ENCODE assay signal across 20 mouse cellular contexts in genomic region chr5:115571086-115571485, GRCm38 (mm10). TPM values are rescaled to one million over a fixed set of nuclear protein-coding genes. Genes with fewer than 3 reads are reported as not detected.
DNase-seq lines count a peak whose midpoint lies in the region; ATAC-seq and TF ChIP-seq lines count a peak whose summit lies in the region.
"Had no signal": no experiment of that assay in that cellular context is flagged by ENCODE, and none has a peak within 500 bp of the region (broad histone marks: within the 10 kb centered on the region; RNA-seq: fewer than 3 reads in every experiment).

No protein-coding gene starts in this region.

- no peak overlapping the region for H3K9ac ChIP-seq in hindbrain, embryonic 14.5 days
- H3K9ac ChIP-seq: hindbrain, embryonic 13.5 days; neural tube, embryonic 15.5 days had no signal

- no peak overlapping the region for H3K27ac ChIP-seq in hindbrain, embryonic 14.5 days
- H3K27ac ChIP-seq: hindbrain, embryonic 13.5 days; neural tube, embryonic 15.5 days had no signal

- peak; percentile 93 for DNase-seq in brain, adult 2 months (ENCODE audit: low read depth, low spot score)
- DNase-seq in brain, embryonic 14.5 days (ENCODE audit: low read depth), result peak; percentile 2
- DNase-seq in layer of hippocampus, adult 8-10 months (ENCODE audit: low spot score in 2 of 2), result peak; percentile 62 to 70
- peak; percentile 65 to 76 for DNase-seq in left cerebral cortex, postnatal 36 days (ENCODE audit: low spot score in 2 of 2)
- no peak for DNase-seq in cerebellum, postnatal 25 days
- DNase-seq in hindbrain, embryonic 14.5 days (ENCODE audit: low spot score), result no peak
- no peak for DNase-seq in adrenal gland, adult 18-20 months (ENCODE audit: low spot score in 2 of 2)
- DNase-seq: adrenal gland, postnatal 14 days; cerebellum, postnatal 14 days; kidney, adult 8-10 months; lung, adult 18-20 months; lung, postnatal 4 days; retina, postnatal 1 day had no signal

- intact Hi-C loops in left cerebral cortex, postnatal 36 days (cut with DNase I), result loop anchor here (10.0 kb wide), 1 partner anchor 164 kb away; the partner anchor contains the start of gene Bicdl1

- H3K9me3 ChIP-seq in hindbrain, embryonic 14.5 days (ENCODE audit: control insufficient read depth, low read length), result no peaks in the 10 kb centered on the region
- H3K9me3 ChIP-seq: hindbrain, embryonic 13.5 days; neural tube, embryonic 15.5 days had no signal

- no peak for ATAC-seq in hindbrain, embryonic 14.5 days (ENCODE audit: low FRiP score)
- ATAC-seq: CD4-positive, CD25-positive, alpha-beta regulatory T cell, adult 4 months; forebrain, embryonic 16.5 days had no signal

- H3K36me3 ChIP-seq in hindbrain, embryonic 14.5 days (replicated peaks; ENCODE audit: control insufficient read depth, insufficient read depth), result peaks cover 51% of the 10 kb centered on the region

- no peak for TF ChIP-seq POLR2A in brain, embryonic 14.5 days (IDR thresholded peaks at IDR 0.05; ENCODE audit: borderline replicate concordance, extremely low read depth, insufficient read depth, insufficient read length, poor library complexity, severe bottlenecking)

- H3K4me2 ChIP-seq in hindbrain, embryonic 14.5 days (replicated peaks), result no peak overlapping the region
- H3K4me2 ChIP-seq: heart, embryonic 11.5 days; hindbrain, embryonic 13.5 days; midbrain, embryonic 11.5 days; neural tube, embryonic 15.5 days had no signal

- 95% methylated on average over 7 of the region's 7 CpGs for WGBS in hindbrain, embryonic 14.5 days

- no peak for TF ChIP-seq CTCF in brain, embryonic 14.5 days (IDR thresholded peaks at IDR 0.05; ENCODE audit: borderline replicate concordance, extremely low read depth, insufficient read depth, insufficient read length)

- no peaks in the 10 kb centered on the region for H3K27me3 ChIP-seq in hindbrain, embryonic 14.5 days (ENCODE audit: control insufficient read depth, insufficient read depth, low read length)
- H3K27me3 ChIP-seq: hindbrain, embryonic 13.5 days; neural tube, embryonic 15.5 days had no signal

- no peak overlapping the region for H3K4me3 ChIP-seq in hindbrain, embryonic 14.5 days (replicated peaks; ENCODE audit: low read length)
- H3K4me3 ChIP-seq: erythroblast, embryonic 14.5 days; hindbrain, embryonic 13.5 days; neural tube, embryonic 15.5 days had no signal

- peaks cover 3% of the 10 kb centered on the region for H3K4me1 ChIP-seq in hindbrain, embryonic 14.5 days (replicated peaks; ENCODE audit: control insufficient read depth, insufficient read depth, low read length)

RNA-seq across cellular contexts. Expression of gene Gcn1l1, which starts 6.0 kb away (rescaled TPM):
- 43.0 and 68.7 TPM in 2 replicates for polyA plus RNA-seq in brain, embryonic 14.5 days (2012; rRNA removed)
- total RNA-seq in layer of hippocampus, adult 8-10 months (2022), result 10 to 100 TPM; 72.7 to 85.7 (median 77.4) TPM
- 10 to 100 TPM; 61.2 to 69.0 TPM for total RNA-seq in left cerebral cortex, postnatal 36 days (2021)
- 40.5 and 45.2 TPM in 2 replicates for polyA plus RNA-seq in hindbrain, embryonic 14.5 days (2014; fragmentation: Nextera tagmentation; extraction: Ambion mirVana)
- total RNA-seq in adrenal gland, adult 18-20 months (2021), result 10 to 100 TPM; 51.7 to 59.0 TPM

RNA-seq across cellular contexts. Expression of gene Rplp0, which starts 11.8 kb away (rescaled TPM):
- polyA plus RNA-seq in brain, embryonic 14.5 days (2012; rRNA removed), result 2,254 and 2,521 TPM in 2 replicates
- 100 to 1,000 TPM; 188 to 289 (median 230) TPM for total RNA-seq in layer of hippocampus, adult 8-10 months (2022)
- 100 to 1,000 TPM; 173 to 213 TPM for total RNA-seq in left cerebral cortex, postnatal 36 days (2021)
- polyA plus RNA-seq in hindbrain, embryonic 14.5 days (2014; fragmentation: Nextera tagmentation; extraction: Ambion mirVana), result 952 and 1,000 TPM in 2 replicates
- total RNA-seq in adrenal gland, adult 18-20 months (2021), result 100 to 1,000 TPM; 706 to 758 TPM

Comparison
In these comparisons a context has a peak if more than half of its experiments do, and no peak if none do; other contexts are left out.
1. DNase-seq: peak in brain, adult 2 months (single experiment), brain, embryonic 14.5 days (single experiment), layer of hippocampus, adult 8-10 months (2 of 2) and left cerebral cortex, postnatal 36 days (2 of 2); none in cerebellum, postnatal 25 days (0 of 2), hindbrain, embryonic 14.5 days (single experiment) and adrenal gland, adult 18-20 months (0 of 2).